Mouse (Mus musculus) forebrain, postnatal 0 days (tissue): ENCODE data around the gene Cdk12. TPM values are rescaled to one million over a fixed set of nuclear protein-coding genes. Genes with fewer than 3 reads are reported as not detected.
"Not testable (repeated sequence)": the region's sequence is repeated elsewhere in the genome, so short reads cannot be mapped to it uniquely, and the experiment has no call there.

Source experiments
- ATAC-seq: fragments of 200-750 bp; cut with Nextera tagmentation; 2 replicates; pipeline ENCODE4 v1.8.0; 2017; ENCODE audit warnings: mild to moderate bottlenecking, moderate library complexity
- DNase-seq: peaks from one replicate; pipeline ENCODE4 v3.0.0-alpha.2; 2015
- H3K27ac ChIP-seq: fragments of 300-500 bp; sonication (generic); 2 replicates; pipeline ENCODE4 v1.5.1; 2014; ENCODE audit warnings: low read depth, mild to moderate bottlenecking, antibody characterized with exemption, low read length, moderate library complexity, mixed read lengths
- H3K27me3 ChIP-seq: fragments of 300-500 bp; sonication (generic); 2 replicates; pipeline ENCODE4 v1.6.1; 2014; ENCODE audit warnings: mild to moderate bottlenecking, low read length, mixed read lengths; ENCODE audit not compliant: insufficient read depth
- H3K36me3 ChIP-seq: fragments of 300-500 bp; sonication (generic); 2 replicates; pipeline ENCODE4 v1.6.1; 2014; ENCODE audit warnings: mild to moderate bottlenecking, moderate library complexity; ENCODE audit not compliant: insufficient read depth
- H3K4me1 ChIP-seq: fragments of 300-500 bp; sonication (generic); 2 replicates; pipeline ENCODE4 v1.6.1; 2014; ENCODE audit warnings: antibody characterized with exemption; ENCODE audit not compliant: insufficient read depth
- H3K4me2 ChIP-seq: fragments of 300-500 bp; sonication (generic); 2 replicates; pipeline ENCODE4 v1.6.1; 2014; ENCODE audit warnings: low read depth, mild to moderate bottlenecking, moderate library complexity
- H3K4me3 ChIP-seq: fragments of 300-500 bp; sonication (generic); 2 replicates; pipeline ENCODE4 v1.5.1; 2014; ENCODE audit warnings: low read depth, low read length, mixed read lengths
- H3K9ac ChIP-seq: fragments of 300-500 bp; sonication (generic); 2 replicates; pipeline ENCODE4 v1.6.1; 2014; ENCODE audit warnings: mild to moderate bottlenecking
- H3K9me3 ChIP-seq: fragments of 300-500 bp; sonication (generic); 2 replicates; pipeline ENCODE4 v1.6.1; 2016; ENCODE audit warnings: low read length
- CTCF ChIP-seq: sonication (generic); IDR thresholded peaks from 2 replicates; pipeline ENCODE4 v1.5.1; 2016; ENCODE audit warnings: antibody characterized with exemption, control low read depth, low read depth
- WGBS: fragments of 180-500 bp; shearing (Covaris S2); extraction: QIAGEN DNeasy Blood & Tissue Kit; methylation state at CpG from one replicate; pipeline ENCODE4 v1.1.7; 2014; 5-methylcytosine and 5-hydroxymethylcytosine counted together
- polyA plus RNA-seq: library from polyadenylated mRNA; unstranded; fragments of >200 nt; fragmentation: Nextera tagmentation; extraction: Ambion mirVana; gene quantifications from 2 replicates; pipeline ENCODE4 v1.2.1, GENCODE M21; 2015
- total RNA-seq: library from RNA; depleted of rRNA; stranded (reverse); fragments of >200 nt; gene quantifications from 2 replicates; pipeline ENCODE4 v1.2.3, GENCODE M21; 2014

Cdk12 gene
- total and polyA plus RNA-seq, 2 experiments from 2014 or later, result 4.5 to 35.5 TPM

DNA sequence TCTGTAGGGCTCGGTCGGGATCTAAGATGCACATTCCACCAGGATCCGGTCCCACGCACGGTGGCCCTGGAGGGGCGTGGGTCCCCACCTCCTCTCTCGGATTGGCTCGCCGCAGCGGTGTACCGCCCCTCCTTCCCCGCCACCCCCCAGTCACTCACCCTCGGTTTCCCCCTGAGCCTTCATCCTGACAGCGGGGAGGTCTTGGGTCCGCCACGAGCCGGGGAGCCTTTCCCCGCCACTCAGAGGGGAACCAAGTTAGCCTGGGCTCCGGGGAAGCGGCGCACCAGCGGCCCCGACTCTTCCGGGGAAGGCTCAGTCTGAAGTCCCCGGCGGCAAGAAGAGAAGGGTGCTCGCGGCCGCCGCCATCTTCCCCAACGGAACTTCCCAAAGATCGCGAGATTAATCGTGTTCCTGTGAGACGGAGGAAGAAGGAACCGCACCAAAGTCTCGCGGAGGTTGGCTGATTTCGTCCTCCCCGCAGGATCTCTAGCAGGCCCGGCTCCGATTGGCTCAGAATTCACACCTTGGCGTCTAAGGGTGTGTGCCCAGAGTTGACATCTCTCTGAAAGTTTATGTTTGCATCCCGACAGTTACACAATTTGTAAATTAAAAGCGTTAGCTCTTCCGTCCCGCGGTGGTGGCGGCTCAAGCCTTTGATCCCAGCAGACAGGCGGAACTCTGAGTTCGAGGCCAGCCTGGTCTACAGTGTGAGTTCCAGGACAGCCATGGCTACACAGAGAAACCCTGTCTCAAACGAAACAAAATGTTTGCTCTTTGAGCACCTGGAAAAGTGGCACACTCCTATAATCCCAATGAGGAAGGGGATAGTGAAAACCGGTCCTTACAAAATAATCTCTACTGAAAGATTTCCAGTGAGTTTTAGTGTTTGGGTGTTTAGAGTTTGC lies 9.7 kb upstream of the Cdk12 start, which contains the start of gene Med1:
Gene Med1, minus strand, starts transcription at position 393 of the 905 bp plus-strand sequence.
- 1% methylated on average over 53 of the region's 53 CpGs for WGBS
- no peaks in the 10 kb centered on the region for H3K9me3 ChIP-seq
- peaks cover 10% of the 10 kb centered on the region for H3K4me1 ChIP-seq
- H3K4me3 ChIP-seq, result peak within 1 kb of the TSS; percentile 57
- peak; percentile 95 for DNase-seq
- peaks cover 5% of the 10 kb centered on the region; the same call in 1 of the 2 replicates for H3K36me3 ChIP-seq
- ATAC-seq, result peak; percentile 98
- H3K27ac ChIP-seq, result peak within 1 kb of the TSS; percentile 94
- peak within 1 kb of the TSS; percentile 84 for H3K9ac ChIP-seq
- H3K4me2 ChIP-seq, result peak within 1 kb of the TSS; percentile 61
- 0 out of 2 replicates have a peak, but pooled peaks have one; percentile 10 for TF ChIP-seq CTCF
- H3K27me3 ChIP-seq, result no peaks in the 10 kb centered on the region

- no peaks in the 10 kb centered on the region for H3K9me3 ChIP-seq
- no peak for TF ChIP-seq CTCF
- peak overlapping the region; percentile 98 for H3K9ac ChIP-seq
- WGBS, result 2% methylated on average over 27 of the region's 27 CpGs
- no peaks in the 10 kb centered on the region for H3K27me3 ChIP-seq
- peaks cover 12% of the 10 kb centered on the region for H3K4me1 ChIP-seq
- no peaks in the 10 kb centered on the region for H3K36me3 ChIP-seq
- peak overlapping the region; percentile 97 for H3K4me2 ChIP-seq
- H3K4me3 ChIP-seq, result peak overlapping the region; percentile 69
- ATAC-seq (peak; percentile 5), DNase-seq (no peak)
- H3K27ac ChIP-seq, result peak overlapping the region; percentile 36
Measured at GRCm38 (mm10) chr11:98201791-98202640, 843 bp upstream of the Cdk12 start.

GRCm38 (mm10) chr11:98203351-98203911 lies 572 bp downstream of the Cdk12 start:
- peak overlapping the region; percentile 97 for H3K4me2 ChIP-seq
- peaks cover 12% of the 10 kb centered on the region for H3K4me1 ChIP-seq
- DNase-seq, result no peak
- TF ChIP-seq CTCF, result no peak
- H3K9me3 ChIP-seq, result no peaks in the 10 kb centered on the region
- no peaks in the 10 kb centered on the region for H3K27me3 ChIP-seq
- H3K27ac ChIP-seq, result peak overlapping the region; percentile 99
- H3K4me3 ChIP-seq, result peak overlapping the region; percentile 69
- WGBS, result under 1% methylated on average over 37 of the region's 37 CpGs
- peak overlapping the region; percentile 98 for H3K9ac ChIP-seq
- peak; percentile 23 for ATAC-seq
- H3K36me3 ChIP-seq, result peaks cover 4% of the 10 kb centered on the region; the same call in 1 of the 2 replicates

- no peak for ATAC-seq
- Histone ChIP-seq H3K27me3 (no peaks in the 10 kb centered on the region), H3K9me3 (no peaks in the 10 kb centered on the region), H3K27ac (no peak overlapping the region), H3K36me3 (peaks cover 8% of the 10 kb centered on the region; the same call in 1 of the 2 replicates), H3K9ac (peak overlapping the region; percentile 98), H3K4me3 (peak overlapping the region; percentile 69), H3K4me1 (peaks cover 12% of the 10 kb centered on the region), H3K4me2 (peak overlapping the region; percentile 97)
- peak; percentile 2 for DNase-seq
- no peak for TF ChIP-seq CTCF
- under 1% methylated on average over 16 of the region's 16 CpGs for WGBS
Measured at GRCm38 (mm10) chr11:98203931-98204421, 1.1 kb downstream of the Cdk12 start.

DNA sequence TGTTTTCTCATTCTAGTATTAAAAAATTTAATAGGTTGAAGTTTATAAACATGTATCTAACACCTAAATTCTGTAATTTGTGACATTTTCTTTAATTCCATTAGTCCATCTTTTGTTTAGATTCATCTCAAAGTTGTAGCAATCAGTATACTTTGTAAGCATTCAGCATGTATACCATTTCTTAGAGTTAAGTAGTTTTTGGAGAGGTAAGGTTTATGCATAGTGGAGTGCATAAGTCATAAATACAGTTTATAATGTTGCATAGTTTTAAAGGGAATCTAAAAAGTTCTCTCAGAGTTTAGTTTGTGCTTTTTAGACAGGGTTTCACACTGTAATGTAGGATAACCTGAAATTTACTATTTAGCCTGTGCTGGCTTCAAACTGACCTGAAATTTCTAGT lies 2.6 kb downstream of the Cdk12 start:
- H3K27me3 ChIP-seq, result no peaks in the 10 kb centered on the region
- H3K4me2 ChIP-seq, result peak overlapping the region; percentile 11
- peaks cover 17% of the 10 kb centered on the region for H3K36me3 ChIP-seq
- no peak for TF ChIP-seq CTCF
- peaks cover 12% of the 10 kb centered on the region for H3K4me1 ChIP-seq
- no peak overlapping the region for H3K27ac ChIP-seq
- no peak overlapping the region for H3K9ac ChIP-seq
- no peak for DNase-seq
- H3K9me3 ChIP-seq, result no peaks in the 10 kb centered on the region
- no peak for ATAC-seq
- no peak overlapping the region; the same call in 1 of the 2 replicates for H3K4me3 ChIP-seq

DNA sequence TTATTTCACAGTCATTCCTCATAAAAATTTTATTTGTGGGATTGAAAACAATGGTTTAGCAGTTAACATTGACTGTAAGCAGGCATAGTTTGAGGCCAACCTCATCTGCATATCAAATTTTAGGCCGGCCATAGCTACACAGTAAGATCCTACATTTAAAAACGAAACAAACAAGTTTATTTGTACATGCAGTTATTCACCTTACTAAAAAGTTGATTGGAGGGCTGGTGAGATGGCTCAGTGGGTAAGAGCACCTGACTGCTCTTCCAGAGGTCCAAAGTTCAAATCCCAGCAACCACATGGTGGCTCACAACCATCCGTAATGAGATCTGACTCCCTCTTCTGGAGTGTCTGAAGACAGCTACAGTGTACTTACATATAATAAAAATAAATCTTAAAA lies 3.4 kb downstream of the Cdk12 start:
- H3K4me2 ChIP-seq, result peak overlapping the region; percentile 11; the same call in 1 of the 2 replicates
- H3K9ac ChIP-seq, DNase-seq, H3K9me3 ChIP-seq, ATAC-seq, H3K27ac ChIP-seq, H3K27me3 ChIP-seq: not testable (repeated sequence)
- 73% methylated on average over 3 of the region's 3 CpGs for WGBS
- H3K4me1 ChIP-seq, result peaks cover 12% of the 10 kb centered on the region
- H3K4me3 ChIP-seq, result 0 out of 2 replicates have a peak overlapping the region, but pooled peaks have one; percentile 7
- peaks cover 24% of the 10 kb centered on the region for H3K36me3 ChIP-seq

DNA sequence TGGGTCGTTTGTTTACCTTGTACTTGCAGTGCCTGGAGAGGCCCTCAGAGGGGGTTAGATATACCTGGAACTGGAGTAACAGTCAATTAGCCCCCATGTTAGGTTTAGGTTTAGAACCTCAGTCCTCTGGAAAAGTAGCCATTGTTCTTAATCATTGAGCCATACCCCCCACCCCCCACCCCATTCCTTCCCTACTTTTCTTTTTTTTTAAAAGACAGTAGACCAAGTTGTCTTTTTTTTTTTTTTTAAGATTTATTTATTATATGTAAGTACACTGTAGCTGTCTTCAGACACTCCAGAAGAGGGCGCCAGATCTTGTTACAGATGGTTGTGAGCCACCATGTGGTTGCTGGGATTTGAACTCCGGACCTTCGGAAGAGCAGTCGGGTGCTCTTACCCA lies 6.8 kb downstream of the Cdk12 start:
- 90% methylated on average over 4 of the region's 5 CpGs for WGBS
- H3K27me3 ChIP-seq, result not testable (repeated sequence)
- peaks cover 41% of the 10 kb centered on the region for H3K36me3 ChIP-seq

More for the DNA sequence above, 6.8 kb downstream of the Cdk12 start:
- H3K9ac ChIP-seq, DNase-seq, ATAC-seq, H3K27ac ChIP-seq, H3K4me1 ChIP-seq, H3K9me3 ChIP-seq, H3K4me3 ChIP-seq, H3K4me2 ChIP-seq: not testable (repeated sequence)
